Mouse (Mus musculus): ENCODE data around the gene Shisa8.

DNA sequence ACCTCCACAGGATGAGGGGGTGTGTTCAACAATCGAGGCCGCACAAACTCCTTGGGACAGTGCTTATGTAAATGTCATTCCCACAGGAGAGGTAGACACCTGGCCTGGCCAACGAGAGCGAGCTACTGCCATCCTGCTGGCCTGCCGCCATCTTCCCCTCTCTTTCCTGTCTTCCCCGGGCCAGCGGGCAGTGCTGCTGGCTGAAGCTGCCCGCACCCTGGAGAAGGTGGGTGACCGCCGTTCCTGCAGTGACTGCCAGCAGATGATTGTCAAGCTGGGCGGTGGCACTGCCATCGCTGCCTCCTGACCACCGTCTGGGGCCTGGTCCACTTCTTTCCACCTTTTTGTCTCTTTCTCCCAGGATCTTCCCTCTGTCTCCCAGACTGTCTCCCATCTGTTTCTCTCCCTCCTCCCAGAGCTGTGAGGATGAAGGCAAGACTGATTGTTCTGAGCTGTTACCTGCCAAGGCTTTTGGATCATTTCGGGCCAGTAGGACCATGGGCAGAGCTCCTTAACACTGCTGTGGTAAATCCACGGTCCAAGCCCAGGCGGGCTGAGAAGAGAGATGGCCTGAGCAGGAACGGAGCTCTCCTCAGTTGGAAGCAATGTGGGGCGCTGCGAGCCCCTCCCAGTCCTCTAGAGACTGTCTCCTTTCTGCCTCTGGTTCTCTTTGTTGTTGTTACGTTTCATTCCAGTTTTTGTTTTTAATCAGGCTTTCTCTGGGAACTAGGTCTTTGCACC is 8.8 kb downstream of the Shisa8 start:
- no peak for TF ChIP-seq GATA1 (IDR thresholded peaks at IDR 0.05; ENCODE audit: borderline replicate concordance, low read length)
- no peak for TF ChIP-seq FLI1 (IDR thresholded peaks at IDR 0.05; ENCODE audit: low read length)

Measured in megakaryocyte, embryonic 14.5 days (primary cell).